Mouse (Mus musculus) heart, embryonic 12.5 days (tissue): ENCODE results near the gene Wnk4. TPM values are rescaled to one million over a fixed set of nuclear protein-coding genes. Genes with fewer than 3 reads are reported as not detected.
"Not testable (repeated sequence)": the region's sequence is repeated elsewhere in the genome, so short reads cannot be mapped to it uniquely, and the experiment has no call there.

ENCODE experiments used
- ATAC-seq: fragments of 200-750 bp; cut with Nextera tagmentation; 2 replicates; pipeline ENCODE4 v1.8.0; 2017; ENCODE audit warnings: moderate TSS enrichment, moderate library complexity; ENCODE audit not compliant: insufficient number of reproducible peaks, low FRiP score
- H3K27ac ChIP-seq: fragments of 300-500 bp; sonication (generic); 2 replicates; pipeline ENCODE4 v1.5.1; 2016; ENCODE audit warnings: mild to moderate bottlenecking, moderate library complexity; ENCODE audit not compliant: poor library complexity, severe bottlenecking
- H3K27me3 ChIP-seq: fragments of 300-500 bp; sonication (generic); replicated peaks from 2 replicates; pipeline ENCODE4 v1.6.1; 2016; ENCODE audit warnings: mild to moderate bottlenecking, moderate library complexity
- H3K36me3 ChIP-seq: fragments of 300-500 bp; sonication (generic); 2 replicates; pipeline ENCODE4 v1.6.1; 2016; ENCODE audit warnings: mild to moderate bottlenecking, moderate library complexity
- H3K4me1 ChIP-seq: fragments of 300-500 bp; sonication (generic); replicated peaks from 2 replicates; pipeline ENCODE4 v1.6.1; 2016; ENCODE audit warnings: mild to moderate bottlenecking
- H3K4me2 ChIP-seq: fragments of 300-500 bp; sonication (generic); 2 replicates; pipeline ENCODE4 v1.6.1; 2016; ENCODE audit warnings: mild to moderate bottlenecking, moderate library complexity
- H3K4me3 ChIP-seq: fragments of 300-500 bp; sonication (generic); 2 replicates; pipeline ENCODE4 v1.5.1; 2016; ENCODE audit warnings: mild to moderate bottlenecking
- H3K9ac ChIP-seq: fragments of 300-500 bp; sonication (generic); 2 replicates; pipeline ENCODE4 v1.6.1; 2016; ENCODE audit warnings: mild to moderate bottlenecking, moderate library complexity
- H3K9me3 ChIP-seq: fragments of 300-500 bp; sonication (generic); replicated peaks from 2 replicates; pipeline ENCODE4 v1.6.1; 2016; ENCODE audit warnings: mild to moderate bottlenecking, moderate library complexity
- WGBS: fragments of 180-500 bp; shearing (Covaris S2); methylation state at CpG from one replicate; pipeline ENCODE4 v1.1.7; 2016; 5-methylcytosine and 5-hydroxymethylcytosine counted together
- polyA plus RNA-seq: library from polyadenylated mRNA; unstranded; fragments of >200 nt; fragmentation: Nextera tagmentation; extraction: Ambion mirVana; gene quantifications from 2 replicates; pipeline ENCODE4 v1.2.1, GENCODE M21; 2016

Gene Wnk4
- polyA plus RNA-seq, 1 experiment from 2014 or later = 14.0 TPM

DNA sequence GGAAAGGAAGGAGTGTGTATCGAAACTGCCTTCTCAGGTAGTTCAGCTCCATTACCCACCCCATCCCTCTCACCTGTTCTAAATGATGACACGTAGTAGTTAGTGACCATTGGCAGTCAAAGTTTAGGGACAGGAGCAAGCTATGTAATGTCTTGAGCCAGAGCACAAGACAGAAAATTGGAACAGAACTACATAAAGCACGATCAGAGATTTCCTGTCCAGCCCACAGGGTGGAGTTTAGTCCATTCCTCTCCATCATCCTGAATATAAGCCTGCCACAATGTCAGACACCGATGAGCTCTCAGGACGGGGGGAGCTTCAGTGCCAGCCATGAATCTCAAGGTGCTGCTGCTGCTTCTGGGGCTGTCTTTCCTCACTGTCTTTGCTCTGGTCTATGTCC lies 64.4 kb downstream of the Wnk4 start, which contains the start of gene Aoc2:
Aoc2 (plus strand) TSS at position 301 of the 400 bp plus-strand sequence.
- Histone ChIP-seq H3K36me3 (peaks cover 58% of the 10 kb centered on the region), H3K27ac (no peak within 1 kb of the TSS), H3K27me3 (no peaks in the 10 kb centered on the region), H3K4me3 (no peak within 1 kb of the TSS), H3K9ac (no peak within 1 kb of the TSS), H3K4me2 (no peak within 1 kb of the TSS), H3K9me3 (no peaks in the 10 kb centered on the region), H3K4me1 (peaks cover 7% of the 10 kb centered on the region; the same call in 1 of the 2 replicates)
- no peak for ATAC-seq
- 88% methylated on average over 5 of the region's 5 CpGs for WGBS

DNA sequence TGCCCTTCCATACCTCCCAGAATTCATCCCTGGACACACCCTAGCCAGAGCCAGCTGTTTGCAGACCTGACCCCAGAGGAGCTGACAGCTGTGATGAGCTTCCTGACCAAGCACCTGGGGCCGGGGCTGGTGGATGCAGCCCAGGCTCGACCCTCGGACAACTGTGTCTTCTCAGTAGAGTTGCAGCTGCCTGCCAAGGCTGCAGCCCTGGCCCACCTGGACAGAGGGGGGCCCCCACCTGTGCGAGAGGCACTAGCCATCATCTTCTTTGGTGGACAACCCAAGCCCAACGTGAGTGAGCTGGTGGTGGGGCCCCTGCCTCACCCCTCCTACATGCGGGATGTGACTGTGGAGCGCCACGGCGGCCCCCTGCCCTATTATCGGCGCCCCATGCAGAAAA lies 64.8 kb downstream of the Wnk4 start:
- not testable (repeated sequence) for H3K27ac ChIP-seq, ATAC-seq, H3K4me1 ChIP-seq, H3K9me3 ChIP-seq, H3K9ac ChIP-seq, H3K27me3 ChIP-seq, H3K4me2 ChIP-seq, H3K4me3 ChIP-seq
- 93% methylated on average over 11 of the region's 11 CpGs for WGBS
- peaks cover 53% of the 10 kb centered on the region for H3K36me3 ChIP-seq

DNA sequence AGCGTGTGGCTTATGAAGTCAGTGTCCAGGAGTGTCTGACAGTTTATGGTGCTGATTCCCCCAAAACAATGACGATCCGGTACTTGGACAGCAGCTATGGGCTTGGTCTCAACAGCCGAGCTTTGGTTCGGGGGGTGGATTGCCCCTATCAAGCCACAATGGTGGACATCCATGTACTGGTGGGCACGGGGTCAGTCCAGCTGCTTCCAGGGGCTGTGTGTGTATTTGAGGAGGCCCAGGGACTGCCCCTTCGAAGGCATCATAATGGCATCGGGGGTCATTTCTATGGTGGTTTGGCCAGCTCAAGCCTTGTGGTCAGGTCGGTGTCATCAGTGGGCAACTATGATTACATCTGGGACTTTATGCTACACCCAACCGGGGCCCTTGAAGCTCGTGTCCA lies 65.8 kb downstream of the Wnk4 start:
- Histone ChIP-seq H3K4me1 (peaks cover 7% of the 10 kb centered on the region; the same call in 1 of the 2 replicates), H3K4me3 (no peak overlapping the region), H3K27ac (no peak overlapping the region), H3K9ac (no peak overlapping the region), H3K36me3 (peaks cover 44% of the 10 kb centered on the region), H3K4me2 (no peak overlapping the region), H3K27me3 (no peaks in the 10 kb centered on the region), H3K9me3 (no peaks in the 10 kb centered on the region)
- WGBS = 85% methylated on average over 11 of the region's 11 CpGs
- no peak for ATAC-seq

Other genes with a start within 250 kb of the Wnk4 start
- gene Naglu, start 190.6 kb upstream of the Wnk4 start, polyA plus RNA-seq = 17.5 and 18.1 TPM in 2 replicates
- gene Hsd17b1, start 182.2 kb upstream of the Wnk4 start, polyA plus RNA-seq = not detected in 2 replicates
- gene Coasy, start 178.0 kb upstream of the Wnk4 start, polyA plus RNA-seq = 27.2 and 30.4 TPM in 2 replicates
- 36.2 and 37.3 TPM in 2 replicates for gene Mlx, start 173.3 kb upstream of the Wnk4 start, polyA plus RNA-seq
- 20.8 and 21.3 TPM in 2 replicates for gene Psmc3ip, start 165.1 kb upstream of the Wnk4 start, polyA plus RNA-seq
- gene Retreg3, start 140.7 kb upstream of the Wnk4 start, polyA plus RNA-seq = 15.2 and 15.9 TPM in 2 replicates
- 77.3 and 78.8 TPM in 2 replicates for gene Tubg1, start 140.6 kb upstream of the Wnk4 start, polyA plus RNA-seq
- 3.3 and 3.6 TPM in 2 replicates for gene Tubg2, start 104.7 kb upstream of the Wnk4 start, polyA plus RNA-seq
- gene Cntnap1, start 90.0 kb upstream of the Wnk4 start, polyA plus RNA-seq = 0.37 and 0.71 TPM in 2 replicates
- 10.4 and 10.6 TPM in 2 replicates for gene Plekhh3, start 89.2 kb upstream of the Wnk4 start, polyA plus RNA-seq
- gene Ccr10, start 85.1 kb upstream of the Wnk4 start, polyA plus RNA-seq = 0.15 and 0.36 TPM in 2 replicates
- 14.9 and 16.1 TPM in 2 replicates for gene Ezh1, start 34.1 kb upstream of the Wnk4 start, polyA plus RNA-seq
- gene Ramp2, start 14.5 kb upstream of the Wnk4 start, polyA plus RNA-seq = 233 and 245 TPM in 2 replicates
- gene Vps25, start 6.9 kb upstream of the Wnk4 start, polyA plus RNA-seq = 98.8 and 101 TPM in 2 replicates
- 0.81 and 1.5 TPM in 2 replicates for gene Cntd1, start 18.4 kb downstream of the Wnk4 start, polyA plus RNA-seq
- gene Coa3, start 18.5 kb downstream of the Wnk4 start, polyA plus RNA-seq = 165 and 171 TPM in 2 replicates
- gene Becn1, start 41.7 kb downstream of the Wnk4 start, polyA plus RNA-seq = 141 TPM in 2 replicates
- gene Psme3, start 55.6 kb downstream of the Wnk4 start, polyA plus RNA-seq = 131 and 136 TPM in 2 replicates
- 1.3 and 1.5 TPM in 2 replicates for gene Aoc2, start 64.5 kb downstream of the Wnk4 start, polyA plus RNA-seq
- gene Aoc3, start 70.0 kb downstream of the Wnk4 start, polyA plus RNA-seq = 0.06 and 0.17 TPM in 2 replicates
- gene G6pc, start 107.0 kb downstream of the Wnk4 start, polyA plus RNA-seq = not detected in 2 replicates
- gene Aarsd1, start 157.0 kb downstream of the Wnk4 start, polyA plus RNA-seq = 42.9 and 55.5 TPM in 2 replicates
- 6.7 and 14.0 TPM in 2 replicates for gene Gm27029, start 164.2 kb downstream of the Wnk4 start, polyA plus RNA-seq
- gene Rundc1, start 164.5 kb downstream of the Wnk4 start, polyA plus RNA-seq = 17.3 and 17.4 TPM in 2 replicates
- 80.3 and 80.5 TPM in 2 replicates for gene Ptges3l, start 164.8 kb downstream of the Wnk4 start, polyA plus RNA-seq
- 247 and 258 TPM in 2 replicates for gene Rpl27, start 181.7 kb downstream of the Wnk4 start, polyA plus RNA-seq
- gene Ifi35, start 187.8 kb downstream of the Wnk4 start, polyA plus RNA-seq = 11.5 and 12.3 TPM in 2 replicates
- 30.5 and 31.9 TPM in 2 replicates for gene Rnd2, start 204.4 kb downstream of the Wnk4 start, polyA plus RNA-seq
- gene Vat1, start 205.7 kb downstream of the Wnk4 start, polyA plus RNA-seq = 39.3 and 40.4 TPM in 2 replicates